Mouse (Mus musculus) right cerebral cortex, postnatal 4 days (tissue): ENCODE data around the gene D6Ertd527e.
A peak's percentile ranks its signal among the peaks of the same experiment; 100 is the strongest.
"Not testable (repeated sequence)": the region's sequence is repeated elsewhere in the genome, so short reads cannot be mapped to it uniquely, and the experiment has no call there.

Experiments
- DNase-seq: peaks from one replicate; pipeline ENCODE4 v3.0.0-alpha.2; 2022

Gene D6Ertd527e

DNA sequence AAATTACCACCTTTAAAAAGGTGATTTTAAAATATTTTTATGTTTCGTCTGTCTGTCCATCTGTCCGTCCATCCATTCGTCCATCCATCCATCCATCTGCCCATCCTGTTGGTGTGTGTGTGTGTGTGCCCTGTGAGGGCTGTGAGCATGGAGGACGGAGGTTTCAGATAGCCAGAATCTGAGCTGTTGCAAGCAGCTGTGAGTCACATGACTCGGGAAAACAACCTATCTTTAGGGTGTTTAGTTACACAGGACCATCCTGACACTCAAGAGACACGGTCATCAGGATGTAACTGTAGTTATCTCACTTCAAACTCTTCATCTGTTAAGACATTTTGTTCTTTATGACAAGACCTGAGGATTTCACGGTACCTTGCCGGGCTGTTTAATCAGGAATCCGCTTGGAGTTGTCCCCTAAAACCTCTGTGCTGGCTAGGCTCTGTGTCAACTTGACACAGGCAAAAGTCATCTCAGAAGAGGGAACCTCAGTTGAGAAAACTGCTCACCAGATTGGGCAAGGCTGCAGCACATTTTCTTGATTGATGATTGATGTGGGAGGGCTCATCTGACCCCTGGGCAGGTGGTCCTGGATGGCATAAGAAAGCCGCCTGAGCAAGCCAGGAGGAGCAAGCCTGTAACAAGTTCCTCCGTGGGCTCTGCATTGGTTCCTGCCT lies at the start of gene D6Ertd527e:
D6Ertd527e (plus strand) TSS at position 624 of the 674 bp plus-strand sequence.
- DNase-seq = no peak

DNA sequence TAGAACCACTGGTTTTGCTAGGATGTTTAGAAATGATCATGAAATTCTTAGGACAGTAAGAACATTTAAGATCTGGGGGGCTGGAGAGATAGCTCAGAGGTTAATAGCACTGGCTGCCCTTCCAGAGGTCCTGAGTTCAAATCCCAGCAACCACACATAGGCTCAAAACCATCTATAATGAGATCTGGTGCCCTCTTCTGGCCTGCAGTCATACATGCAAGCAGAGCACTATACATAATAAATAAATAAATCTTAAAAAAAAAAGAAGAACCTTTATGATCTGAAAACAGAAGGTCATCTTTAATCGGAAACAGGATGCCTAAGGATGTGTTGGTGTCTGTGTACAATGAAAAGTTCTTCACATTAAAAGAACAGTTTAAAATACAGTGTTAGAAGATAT lies 44.8 kb upstream of the D6Ertd527e start:
- no peak for DNase-seq

DNA sequence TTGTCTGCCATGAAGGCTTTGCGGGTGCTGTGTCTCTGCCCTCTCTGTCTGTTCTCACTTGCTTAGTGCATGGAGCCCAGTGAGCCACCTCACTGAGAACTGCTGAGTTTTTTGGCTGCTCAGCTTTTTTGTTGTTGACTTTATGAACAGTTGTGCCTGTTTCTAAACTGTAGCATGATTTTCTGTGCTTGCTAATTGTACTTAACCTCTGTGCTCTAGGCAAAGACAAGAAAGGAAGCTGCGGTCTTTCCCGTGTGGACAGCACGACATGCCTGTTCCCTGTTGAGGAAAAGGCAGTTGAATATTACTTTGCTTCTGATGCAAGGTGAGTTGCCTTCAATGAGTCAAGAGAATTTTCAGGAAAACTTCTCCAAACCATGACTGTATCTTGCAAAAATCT lies 41.0 kb upstream of the D6Ertd527e start:
- DNase-seq = no peak

DNA sequence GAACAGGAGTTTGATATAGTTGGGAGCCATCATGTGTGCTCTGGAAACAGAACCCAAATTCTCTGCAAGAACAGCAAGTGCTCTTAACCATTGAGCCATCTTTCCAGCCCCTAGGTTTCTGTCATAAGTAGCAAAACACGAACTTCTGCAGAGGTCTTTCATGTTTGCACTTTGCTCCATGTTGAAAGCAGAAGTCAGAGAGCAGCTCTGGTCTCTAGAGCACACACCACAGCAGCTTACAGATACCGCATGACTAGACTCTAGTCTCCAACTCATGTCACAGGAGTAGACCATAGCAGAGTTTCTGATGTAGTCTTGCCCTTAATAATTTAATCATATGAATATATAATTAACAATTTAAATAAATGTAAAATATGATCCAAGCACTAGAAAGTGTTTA lies 36.3 kb upstream of the D6Ertd527e start:
- DNase-seq = no peak

DNA sequence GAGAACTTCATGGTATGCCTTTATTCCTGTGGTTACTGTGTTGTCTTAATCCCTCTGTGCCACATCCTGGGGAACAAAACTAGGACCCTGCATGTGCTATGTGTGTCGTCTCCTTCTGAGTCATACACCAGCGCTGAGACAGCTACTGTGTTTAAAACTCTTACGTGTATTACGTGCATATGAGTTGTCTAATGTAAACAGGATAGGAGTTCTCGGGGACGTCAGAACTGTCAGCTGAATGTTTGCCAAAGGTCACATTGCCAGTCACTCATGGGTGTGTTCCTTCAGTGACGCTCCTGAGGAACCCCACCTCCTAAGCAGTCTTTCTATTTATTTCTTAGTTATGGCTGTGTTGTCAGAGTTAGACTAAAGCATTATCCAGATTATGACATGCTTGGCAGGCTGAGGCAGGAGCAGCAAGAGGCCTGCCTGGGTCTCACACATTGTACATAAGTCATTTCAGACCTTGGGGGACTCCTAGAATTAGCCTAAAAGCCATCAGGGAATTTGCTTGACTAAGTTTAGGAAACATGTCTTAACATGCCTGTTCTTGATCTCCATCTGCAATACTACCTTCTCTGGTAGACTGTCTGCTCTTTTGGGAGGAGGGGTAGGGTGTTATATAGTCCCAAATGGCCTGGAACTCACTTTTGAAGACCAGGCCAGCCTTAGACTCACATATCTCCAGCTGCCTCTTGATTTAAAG lies 35.2 kb upstream of the D6Ertd527e start:
- no peak for DNase-seq

DNA sequence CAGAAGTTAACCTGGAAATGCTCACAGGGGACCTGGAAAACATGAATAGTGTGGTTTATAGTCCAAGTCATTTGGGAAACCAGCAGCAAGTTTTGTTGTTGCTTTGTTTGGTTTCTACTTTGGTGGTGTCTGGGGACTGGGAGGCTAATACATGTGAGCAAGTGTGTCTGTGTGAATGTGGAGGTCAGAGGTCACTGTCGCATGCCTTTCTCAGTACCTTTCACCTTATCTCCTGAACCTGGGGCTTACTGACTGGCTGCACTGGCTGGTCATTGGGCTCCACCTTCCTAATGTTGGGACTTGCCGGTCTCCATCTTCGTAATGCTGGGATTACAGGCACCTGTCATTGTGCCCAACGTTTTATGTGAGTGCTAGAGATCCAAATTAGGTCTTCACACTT lies 33.9 kb upstream of the D6Ertd527e start:
- no peak for DNase-seq

DNA sequence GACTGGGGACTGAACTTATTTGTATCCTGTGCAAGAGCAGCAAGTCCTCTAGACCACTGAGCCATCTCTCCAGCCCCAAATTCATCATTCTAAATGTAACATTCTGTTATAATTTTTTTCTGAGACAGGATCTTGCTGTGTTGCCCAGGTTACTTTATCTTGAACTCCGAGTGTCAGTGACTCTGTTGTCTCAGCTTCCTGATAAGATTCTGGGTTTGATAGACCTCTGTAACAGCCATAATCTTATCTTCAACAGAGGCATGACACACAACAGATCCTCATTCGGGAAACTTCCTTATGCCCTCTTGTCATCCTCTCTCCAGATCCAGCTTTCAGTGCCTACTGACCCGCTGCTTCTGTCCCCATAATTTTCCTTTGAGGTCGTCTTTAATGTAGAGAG lies 31.8 kb upstream of the D6Ertd527e start:
- no peak for DNase-seq

DNA sequence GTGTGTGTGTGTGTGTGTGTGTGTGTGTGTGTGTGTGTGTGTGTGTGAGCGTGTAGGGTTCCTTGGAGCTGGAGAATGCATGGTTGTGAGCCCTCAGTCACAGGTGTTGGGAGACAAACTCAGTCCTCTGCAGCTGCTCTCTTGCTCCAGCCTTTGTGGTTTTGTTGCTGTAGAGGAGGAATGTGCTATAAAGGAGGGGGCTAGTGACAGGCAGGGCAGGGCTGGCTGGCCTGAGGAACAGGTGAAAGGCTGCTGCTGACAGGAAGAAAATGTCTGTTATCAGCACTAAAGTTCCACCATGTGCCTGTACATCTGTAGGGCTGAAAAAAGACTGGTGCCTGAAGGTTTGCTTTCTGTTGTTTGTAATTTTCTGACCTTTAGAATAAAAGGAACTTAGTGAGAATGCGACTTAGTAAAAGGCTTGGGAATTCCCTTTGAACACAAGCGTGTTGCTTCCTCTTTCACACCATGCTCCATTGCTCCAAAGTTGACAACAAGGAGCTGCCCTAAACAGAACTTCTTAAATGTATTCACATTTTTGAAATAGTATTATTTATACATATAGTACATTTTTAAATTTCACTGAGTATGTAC lies 29.4 kb upstream of the D6Ertd527e start:
- no peak for DNase-seq

DNA sequence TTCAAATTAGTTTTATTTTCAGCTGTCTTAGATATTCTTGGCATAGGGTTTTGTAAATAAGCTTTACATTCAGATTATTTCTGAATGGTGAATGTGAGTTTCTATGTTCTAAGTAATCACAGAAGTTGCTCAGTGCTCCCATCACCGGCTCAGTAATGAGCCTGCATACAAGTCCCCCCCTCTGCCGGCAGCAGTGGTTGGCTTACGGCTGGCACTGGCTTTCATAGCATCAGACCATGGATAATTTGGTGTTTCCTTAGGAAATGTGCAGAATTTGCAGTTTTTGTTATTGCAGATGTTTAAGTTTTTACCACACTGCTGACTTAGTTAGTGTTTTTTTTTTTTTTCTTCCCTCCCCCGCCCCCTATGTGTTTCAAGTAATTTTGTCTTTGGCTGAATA lies 25.1 kb upstream of the D6Ertd527e start:
- no peak for DNase-seq

DNA sequence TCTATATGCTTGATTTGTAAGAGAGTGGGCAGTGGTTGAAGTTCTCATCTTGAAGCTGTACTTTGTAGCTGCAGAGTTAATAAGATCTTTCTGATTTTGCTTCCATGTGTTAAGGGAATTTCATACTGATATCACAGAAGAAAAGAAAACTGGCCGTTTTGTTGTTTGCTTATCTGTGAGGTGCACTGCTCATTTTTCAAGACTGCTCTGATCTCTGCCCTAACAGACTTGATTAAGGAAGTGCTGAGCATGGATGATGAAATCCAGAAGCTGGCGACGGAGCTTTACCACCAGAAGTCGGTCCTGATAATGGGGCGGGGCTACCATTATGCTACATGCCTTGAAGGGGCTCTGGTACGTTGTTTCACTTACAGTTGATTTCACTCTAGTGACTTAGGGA lies 19.5 kb upstream of the D6Ertd527e start:
- no peak for DNase-seq

DNA sequence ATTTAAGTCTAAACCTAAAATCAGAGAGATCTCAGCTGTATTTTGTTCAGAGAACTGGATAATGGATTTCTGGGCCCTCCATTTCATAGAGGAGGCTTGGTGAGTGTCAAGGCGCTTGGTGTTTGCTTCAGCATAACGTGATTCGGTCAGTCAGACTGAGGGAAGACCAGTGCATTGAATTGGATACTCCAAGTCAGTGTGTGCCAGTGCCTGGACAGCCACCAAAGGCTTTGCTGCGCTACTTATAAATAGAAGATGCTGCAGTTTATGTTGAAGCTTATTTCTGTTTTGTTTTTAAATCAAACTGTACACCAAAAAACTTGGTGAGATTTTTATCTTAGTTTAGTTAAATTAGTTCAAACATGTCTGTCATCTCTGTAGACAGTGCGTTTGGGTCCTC lies 16.2 kb upstream of the D6Ertd527e start:
- DNase-seq = no peak

DNA sequence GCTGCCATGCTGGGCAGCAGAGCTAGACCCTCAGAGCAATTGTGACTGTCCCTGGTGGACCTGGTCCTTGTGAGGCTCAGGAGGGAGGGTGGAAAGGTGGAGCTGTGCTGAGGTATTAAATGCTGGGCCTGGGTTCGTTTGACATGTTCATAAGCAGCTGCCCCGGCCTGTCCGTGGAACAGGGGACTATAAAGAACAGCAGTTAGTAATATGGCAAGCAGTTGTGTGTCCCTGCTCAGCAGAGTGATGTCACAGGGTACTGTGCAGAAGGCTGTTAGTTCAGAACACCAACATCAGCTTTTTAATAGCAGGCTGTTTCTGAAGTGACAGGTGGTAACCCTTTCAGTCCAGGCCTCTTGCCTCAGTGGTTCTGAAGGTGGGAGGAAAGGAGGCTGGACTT lies 13.7 kb upstream of the D6Ertd527e start:
- DNase-seq = no peak

DNA sequence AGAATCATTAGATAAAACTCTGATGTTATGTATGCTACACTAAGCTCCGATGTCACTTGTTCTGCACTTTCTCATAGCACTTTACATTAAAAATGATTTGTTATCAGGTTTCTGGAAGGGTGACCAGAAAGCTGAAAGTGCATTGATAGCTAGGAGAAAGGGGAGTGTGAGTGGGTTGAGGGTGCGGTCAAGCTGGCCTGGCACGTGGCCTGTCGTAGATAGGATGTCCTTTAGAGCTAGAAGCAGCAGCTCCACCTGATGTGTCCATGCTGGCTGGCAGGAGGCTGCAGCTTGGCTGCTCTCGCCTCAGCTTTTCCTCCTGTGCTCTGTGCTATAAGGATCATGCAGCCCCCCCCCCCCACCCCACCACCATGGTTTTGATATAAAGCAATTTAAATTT lies 12.1 kb upstream of the D6Ertd527e start:
- DNase-seq = no peak

DNA sequence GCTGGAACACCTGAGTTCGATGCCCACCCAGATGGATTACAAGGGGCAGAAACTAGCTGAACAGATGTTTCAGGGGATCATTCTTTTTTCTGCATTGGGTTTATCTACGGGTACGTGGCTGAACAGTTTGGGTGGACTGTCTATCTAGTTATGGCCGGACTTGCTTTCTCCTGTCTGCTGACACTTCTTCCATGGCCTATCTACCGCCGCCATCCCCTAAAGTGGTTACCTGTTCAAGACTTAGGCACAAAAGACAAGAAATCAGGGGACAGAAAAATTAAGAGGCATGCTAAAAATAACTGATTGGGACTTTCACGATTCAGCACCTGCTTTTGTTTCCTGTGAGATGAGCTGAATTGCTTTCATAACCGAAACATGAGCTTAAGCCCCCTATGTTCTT lies 10.9 kb upstream of the D6Ertd527e start:
- not testable (repeated sequence) for DNase-seq

DNA sequence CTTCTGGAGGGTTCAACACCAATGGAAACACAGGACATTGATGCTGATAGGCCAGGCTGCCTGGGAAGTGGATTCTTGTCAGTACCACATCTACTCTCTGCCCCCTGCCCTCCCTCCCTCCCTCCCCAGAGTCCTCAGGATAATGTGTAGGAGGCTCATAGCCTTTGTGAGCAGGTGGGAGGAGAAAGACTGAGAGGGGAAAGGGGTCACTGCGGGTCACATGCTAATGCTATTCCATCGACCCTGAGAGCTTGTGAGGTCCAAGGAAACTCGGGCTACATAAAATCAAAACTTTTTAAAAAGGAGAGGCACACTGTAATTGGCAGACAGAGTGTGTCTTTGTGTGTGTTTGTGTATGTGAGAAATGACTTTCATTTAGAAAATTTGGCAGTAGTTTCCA lies 5.3 kb upstream of the D6Ertd527e start:
- no peak for DNase-seq

DNA sequence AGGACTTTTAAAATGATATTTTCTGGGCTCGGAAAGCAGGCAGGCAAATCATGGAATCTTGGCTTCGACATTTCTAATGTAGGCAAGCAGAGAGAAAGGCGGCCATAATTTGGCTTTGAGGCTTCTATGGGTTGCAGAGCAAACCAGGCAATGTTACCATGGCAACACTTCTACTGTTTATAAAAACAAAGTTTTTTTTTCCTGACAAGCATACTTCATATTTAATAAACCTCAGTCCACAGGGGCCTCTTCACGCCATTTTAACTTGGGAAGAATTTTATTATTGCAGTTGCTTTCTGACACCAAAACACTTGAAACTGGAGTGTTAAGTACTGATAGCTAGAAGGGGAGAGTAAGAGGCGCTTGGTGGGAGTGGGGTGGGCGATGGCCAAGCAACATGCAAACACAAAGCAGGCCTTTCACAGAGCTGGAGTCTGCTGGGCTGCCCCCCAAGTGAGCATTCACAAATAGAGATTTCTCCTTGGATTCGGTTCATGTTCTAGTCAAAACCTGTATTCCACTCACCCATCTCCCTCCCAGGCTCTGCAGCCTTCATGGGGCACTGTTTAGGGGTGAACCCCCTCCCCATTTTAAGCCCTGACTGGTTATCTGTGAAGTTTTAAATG lies 4.8 kb upstream of the D6Ertd527e start:
- peak; percentile 26 for DNase-seq

DNA sequence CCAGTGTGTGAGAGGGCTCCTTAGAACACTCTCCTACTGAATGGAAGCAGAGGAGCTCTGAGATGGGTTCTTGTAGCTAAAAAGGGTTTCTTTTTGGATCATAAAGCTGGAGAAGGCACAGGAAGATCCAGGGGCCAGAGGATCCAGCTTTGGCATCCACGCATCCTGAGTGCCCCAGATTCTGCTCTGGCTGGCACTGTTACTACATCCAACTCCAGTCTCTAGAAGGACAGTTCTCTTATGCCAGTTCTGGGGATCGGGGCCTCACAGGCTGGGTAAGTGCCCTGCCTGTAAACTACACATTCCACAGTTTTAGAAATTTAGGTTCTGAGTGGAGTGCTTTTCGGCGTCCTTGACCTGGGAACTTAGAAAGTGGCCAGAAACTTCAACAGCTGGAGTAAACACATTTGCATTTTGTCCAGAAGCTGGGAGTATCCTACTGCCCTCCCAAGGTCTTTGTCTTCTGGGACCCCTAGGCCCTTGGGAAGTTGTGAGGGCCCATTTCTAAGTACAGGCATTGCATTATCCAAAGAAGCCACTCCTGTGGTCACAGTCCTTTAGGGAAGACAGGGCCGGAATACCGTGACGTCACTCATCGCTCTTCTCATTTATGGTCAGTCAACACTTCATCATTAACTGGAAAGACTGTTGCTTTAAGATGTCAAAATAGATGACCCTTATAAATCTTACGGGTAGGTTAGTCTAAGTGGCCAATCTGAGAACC lies 4.1 kb upstream of the D6Ertd527e start:
- DNase-seq = no peak

DNA sequence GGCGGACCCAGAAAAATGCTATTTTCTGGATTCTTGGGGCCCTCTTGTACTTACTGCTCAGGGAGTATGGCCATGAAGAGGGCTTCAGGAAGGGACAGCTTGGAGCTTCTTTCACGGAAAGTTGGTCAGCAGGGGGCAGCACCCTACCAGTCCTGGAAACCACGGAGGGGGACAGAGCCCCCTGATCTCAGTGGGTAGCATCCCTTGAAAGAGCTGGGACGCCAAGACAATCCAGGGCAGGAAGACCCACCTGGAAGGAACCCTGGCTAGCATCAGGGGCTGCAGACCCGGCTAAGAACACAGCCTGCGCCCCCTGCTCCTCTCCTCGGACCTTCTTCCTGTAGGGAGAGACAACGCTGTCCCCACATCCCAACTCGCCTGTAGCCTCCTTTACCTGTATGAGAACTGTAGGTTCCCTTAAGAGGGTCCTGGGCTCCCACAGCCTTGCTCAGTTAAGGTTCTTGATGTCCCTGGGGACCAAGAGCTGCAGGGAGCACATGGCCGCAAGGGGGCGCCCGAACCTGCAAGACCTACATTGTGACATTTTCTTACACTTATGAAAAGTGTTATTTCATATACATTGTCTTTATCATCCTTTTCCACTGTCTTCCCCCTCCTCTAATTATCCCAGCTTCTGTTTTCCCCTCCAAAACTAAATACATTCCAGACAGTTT lies 3.1 kb upstream of the D6Ertd527e start:
- peak; percentile 98 for DNase-seq

DNA sequence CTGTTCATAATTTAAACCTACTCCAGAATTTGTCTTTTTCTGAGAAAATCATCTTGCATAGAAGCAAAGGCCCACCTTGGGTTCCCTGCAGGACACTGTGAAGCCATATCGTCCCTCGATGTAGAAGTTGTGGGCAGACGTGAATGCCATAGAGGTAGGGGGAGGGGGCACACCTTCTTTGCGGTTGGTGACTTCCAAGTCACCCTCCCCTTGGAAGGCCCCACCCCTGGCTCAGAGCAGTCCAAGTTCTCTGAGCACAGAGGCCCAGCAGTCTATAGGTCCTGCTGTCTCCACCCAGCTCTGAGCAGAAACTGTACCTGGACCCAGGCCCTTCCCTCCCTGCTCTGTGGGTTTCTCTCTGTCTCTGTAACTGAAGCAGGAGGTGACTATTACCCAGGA lies 2.6 kb upstream of the D6Ertd527e start:
- DNase-seq = no peak

DNA sequence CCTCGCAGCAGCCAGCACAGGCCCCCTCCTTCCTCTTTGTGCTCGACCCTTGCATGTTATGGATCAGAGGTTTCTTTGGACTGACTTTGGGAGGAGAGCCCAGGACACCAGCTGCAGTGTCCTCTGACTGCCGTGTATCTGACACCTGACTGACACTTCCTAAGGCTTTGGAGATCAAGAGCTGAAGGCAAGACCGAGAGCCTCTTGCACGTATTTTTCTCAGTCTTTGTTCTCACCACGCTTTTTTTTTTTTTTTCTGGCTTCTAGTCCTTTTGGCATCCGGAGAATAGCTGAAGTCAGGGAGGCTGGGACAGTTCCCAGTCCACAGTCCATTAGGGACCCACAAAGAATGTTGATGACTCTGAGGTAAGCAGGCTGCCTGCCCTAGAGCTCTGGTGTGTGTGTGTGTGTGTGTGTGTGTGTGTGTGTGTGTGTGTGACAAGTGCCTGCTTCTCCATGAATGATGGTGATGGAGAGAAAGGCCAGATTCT lies 2.1 kb upstream of the D6Ertd527e start:
- DNase-seq = no peak

DNA sequence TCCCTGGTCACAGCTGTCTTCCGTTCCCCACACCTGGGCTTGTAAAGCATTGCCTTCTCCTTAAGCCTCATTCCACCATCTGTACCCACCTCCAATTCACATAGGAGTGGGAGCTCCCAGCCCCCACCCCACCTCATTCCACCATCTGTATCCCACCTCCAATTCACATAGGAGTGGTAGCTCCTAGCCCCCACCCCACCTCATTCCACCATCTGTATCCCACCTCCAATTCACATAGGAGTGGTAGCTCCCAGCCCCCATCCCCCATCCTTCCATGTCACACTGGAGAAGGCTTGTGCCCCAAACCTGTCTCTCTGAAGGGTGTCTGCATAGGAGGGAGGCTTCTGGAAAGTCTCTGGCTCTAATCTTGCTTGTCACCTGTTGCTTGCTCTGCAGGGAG lies 1.2 kb upstream of the D6Ertd527e start:
- DNase-seq = no peak

DNA sequence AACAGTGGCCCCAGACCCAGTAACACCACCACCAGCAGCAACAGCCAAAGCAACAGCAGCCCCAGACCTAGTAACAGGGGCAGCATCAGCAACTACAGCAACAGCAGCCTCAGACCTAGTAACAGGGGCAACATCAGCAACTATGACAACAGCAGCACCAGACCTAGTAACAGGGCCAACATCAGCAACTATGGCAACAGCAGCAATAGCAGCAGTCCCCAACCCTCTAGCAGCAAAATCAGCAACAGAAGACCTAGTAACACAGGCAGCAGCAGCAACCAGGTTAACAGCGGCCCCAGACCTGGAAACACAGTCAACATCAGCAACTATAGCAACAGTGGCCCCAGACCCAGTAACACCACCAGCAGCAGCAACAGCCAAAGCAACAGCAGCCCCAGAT lies 6.9 kb downstream of the D6Ertd527e start:
- no peak for DNase-seq

DNA sequence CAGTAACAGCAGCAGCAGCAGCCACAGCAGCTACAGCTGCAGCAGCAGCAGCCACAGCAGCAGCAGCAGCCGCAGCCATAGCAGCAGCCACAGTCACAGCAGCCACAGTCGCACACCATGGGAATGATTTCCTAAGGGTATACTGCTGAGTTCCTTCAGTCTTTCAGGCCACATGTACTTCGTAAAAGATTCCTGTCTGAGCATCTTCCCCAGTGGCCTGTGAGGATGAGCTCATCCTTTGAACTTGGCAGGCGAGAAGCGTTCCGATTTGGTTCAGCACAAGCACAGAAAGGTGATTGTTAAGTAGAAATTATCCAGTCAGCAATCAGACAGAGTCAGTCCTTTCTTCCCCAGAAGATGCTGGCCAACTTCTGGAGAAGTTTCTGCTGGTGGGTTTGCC lies 7.6 kb downstream of the D6Ertd527e start:
- no peak for DNase-seq
